Mouse (Mus musculus) ES-Bruce4 (cell line): ENCODE measurements around the gene Gli2.

Experiments
- EP300 ChIP-seq: IDR thresholded peaks from 2 replicates; pipeline ENCODE4 v1.6.1; 2011; ENCODE audit warnings: low read depth, low read length; ENCODE audit not compliant: insufficient read depth
- POLR2A ChIP-seq: IDR thresholded peaks from one replicate; pipeline ENCODE4 v1.8.1; 2011; ENCODE audit warnings: low read length; ENCODE audit not compliant: insufficient read depth

- no peak for TF ChIP-seq EP300
- no peak for TF ChIP-seq POLR2A
Measured at GRCm38 (mm10) chr1:118993775-118994174, 59.6 kb downstream of the Gli2 start.
